Mouse (Mus musculus) erythroblast, embryonic 14.5 days (primary cell): ENCODE results near the gene Hand1.

Experiments
- GATA1 ChIP-seq: IDR thresholded peaks from 2 replicates; pipeline ENCODE4 v1.6.1; 2012; ENCODE audit warnings: low read length, inconsistent platforms, mixed read lengths
- TAL1 ChIP-seq: IDR thresholded peaks from 3 replicates; pipeline ENCODE4 v1.6.1; 2012; ENCODE audit warnings: low read length, inconsistent platforms, mixed read lengths

DNA sequence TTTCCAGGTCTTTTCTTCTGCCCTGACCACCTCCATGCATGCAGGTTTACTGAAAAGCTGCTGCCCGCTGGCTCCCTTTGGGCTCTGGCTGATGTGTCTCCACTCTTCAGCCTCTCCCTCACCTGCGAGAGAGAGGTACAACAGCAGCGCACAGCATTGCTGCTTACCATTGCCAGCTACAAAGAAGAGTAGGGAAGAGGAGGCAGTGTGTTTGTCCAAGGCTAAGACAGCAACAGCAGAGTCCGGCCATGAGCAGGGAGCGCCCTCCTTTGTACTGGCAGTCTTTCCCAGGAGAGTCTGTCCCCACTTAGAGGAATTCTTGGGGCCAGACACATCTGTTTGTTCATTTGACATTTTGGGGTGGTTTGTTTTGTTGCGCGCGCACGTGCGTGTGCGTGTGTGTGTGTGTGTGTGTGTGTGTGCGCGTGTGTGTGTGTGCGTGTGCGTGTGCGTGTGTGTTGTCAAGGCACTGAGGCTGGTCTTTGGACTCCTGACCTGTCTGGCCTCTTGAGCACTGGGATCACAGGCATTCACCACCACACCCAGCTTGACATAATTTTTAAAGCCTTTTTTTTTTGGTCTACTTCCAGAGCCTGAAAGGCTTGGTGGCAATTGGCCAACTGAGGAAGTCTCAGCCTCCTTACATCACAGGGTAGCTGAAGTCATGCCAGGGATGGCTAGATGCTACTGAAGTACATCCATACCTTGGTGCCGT is 23.4 kb downstream of the Hand1 start:
- no peak for TF ChIP-seq GATA1
- no peak for TF ChIP-seq TAL1
